Mouse (Mus musculus) stomach, postnatal 0 days (tissue): ENCODE measurements around the gene Map3k15. TPM values are rescaled to one million over a fixed set of nuclear protein-coding genes. Genes with fewer than 3 reads are reported as not detected.
A peak's percentile ranks its signal among the peaks of the same experiment; 100 is the strongest.

Experiments
- ATAC-seq: fragments of 200-750 bp; cut with Nextera tagmentation; 2 replicates; pipeline ENCODE4 v1.8.0; 2017; ENCODE audit not compliant: low FRiP score, low TSS enrichment
- DNase-seq: peaks from one replicate; pipeline ENCODE4 v3.0.0-alpha.2; 2016; ENCODE audit warnings: low spot score
- H3K27ac ChIP-seq: fragments of 300-500 bp; sonication (generic); replicated peaks from 2 replicates; pipeline ENCODE4 v1.5.1; 2014; ENCODE audit warnings: mild to moderate bottlenecking, control low read depth
- H3K27me3 ChIP-seq: fragments of 300-500 bp; sonication (generic); 2 replicates; pipeline ENCODE4 v1.6.1; 2014; ENCODE audit warnings: low read length; ENCODE audit not compliant: control insufficient read depth, insufficient read depth
- H3K36me3 ChIP-seq: fragments of 300-500 bp; sonication (generic); 2 replicates; pipeline ENCODE4 v1.6.1; 2014; ENCODE audit warnings: low read length, mixed read lengths; ENCODE audit not compliant: control insufficient read depth, insufficient read depth
- H3K4me1 ChIP-seq: fragments of 300-500 bp; sonication (generic); replicated peaks from 2 replicates; pipeline ENCODE4 v1.6.1; 2014; ENCODE audit warnings: antibody characterized with exemption; ENCODE audit not compliant: control insufficient read depth, insufficient read depth
- H3K4me2 ChIP-seq: fragments of 300-500 bp; sonication (generic); replicated peaks from 2 replicates; pipeline ENCODE4 v1.6.1; 2014; ENCODE audit warnings: low read depth, mild to moderate bottlenecking, control low read depth, moderate library complexity
- H3K4me3 ChIP-seq: fragments of 300-500 bp; sonication (generic); 2 replicates; pipeline ENCODE4 v1.5.1; 2014; ENCODE audit warnings: low read depth, low read length, control low read depth
- H3K9ac ChIP-seq: fragments of 300-500 bp; sonication (generic); 2 replicates; pipeline ENCODE4 v1.6.1; 2014; ENCODE audit warnings: mild to moderate bottlenecking, low read length, control low read depth, mixed read lengths
- H3K9me3 ChIP-seq: fragments of 300-500 bp; sonication (generic); 2 replicates; pipeline ENCODE4 v1.6.1; 2016; ENCODE audit warnings: low read length; ENCODE audit not compliant: control insufficient read depth
- CTCF ChIP-seq: IDR thresholded peaks from 2 replicates; pipeline ENCODE4 v1.5.1; 2016; ENCODE audit warnings: antibody characterized with exemption, low read depth, mild to moderate bottlenecking, moderate library complexity
- EP300 ChIP-seq: optimal IDR thresholded peaks from 2 replicates; pipeline ENCODE3; 2016; ENCODE audit warnings: antibody characterized with exemption
- WGBS: fragments of 180-500 bp; shearing (Covaris S2); extraction: QIAGEN DNeasy Blood & Tissue Kit; methylation state at CpG from one replicate; pipeline ENCODE4 v1.1.7; 2014; 5-methylcytosine and 5-hydroxymethylcytosine counted together
- polyA plus RNA-seq: library from polyadenylated mRNA; unstranded; fragments of >200 nt; fragmentation: Nextera tagmentation; extraction: Ambion mirVana; gene quantifications from 2 replicates; pipeline ENCODE4 v1.2.1, GENCODE M21; 2015

Gene Map3k15
- 0.12 and 0.17 TPM in 2 replicates for polyA plus RNA-seq

DNA sequence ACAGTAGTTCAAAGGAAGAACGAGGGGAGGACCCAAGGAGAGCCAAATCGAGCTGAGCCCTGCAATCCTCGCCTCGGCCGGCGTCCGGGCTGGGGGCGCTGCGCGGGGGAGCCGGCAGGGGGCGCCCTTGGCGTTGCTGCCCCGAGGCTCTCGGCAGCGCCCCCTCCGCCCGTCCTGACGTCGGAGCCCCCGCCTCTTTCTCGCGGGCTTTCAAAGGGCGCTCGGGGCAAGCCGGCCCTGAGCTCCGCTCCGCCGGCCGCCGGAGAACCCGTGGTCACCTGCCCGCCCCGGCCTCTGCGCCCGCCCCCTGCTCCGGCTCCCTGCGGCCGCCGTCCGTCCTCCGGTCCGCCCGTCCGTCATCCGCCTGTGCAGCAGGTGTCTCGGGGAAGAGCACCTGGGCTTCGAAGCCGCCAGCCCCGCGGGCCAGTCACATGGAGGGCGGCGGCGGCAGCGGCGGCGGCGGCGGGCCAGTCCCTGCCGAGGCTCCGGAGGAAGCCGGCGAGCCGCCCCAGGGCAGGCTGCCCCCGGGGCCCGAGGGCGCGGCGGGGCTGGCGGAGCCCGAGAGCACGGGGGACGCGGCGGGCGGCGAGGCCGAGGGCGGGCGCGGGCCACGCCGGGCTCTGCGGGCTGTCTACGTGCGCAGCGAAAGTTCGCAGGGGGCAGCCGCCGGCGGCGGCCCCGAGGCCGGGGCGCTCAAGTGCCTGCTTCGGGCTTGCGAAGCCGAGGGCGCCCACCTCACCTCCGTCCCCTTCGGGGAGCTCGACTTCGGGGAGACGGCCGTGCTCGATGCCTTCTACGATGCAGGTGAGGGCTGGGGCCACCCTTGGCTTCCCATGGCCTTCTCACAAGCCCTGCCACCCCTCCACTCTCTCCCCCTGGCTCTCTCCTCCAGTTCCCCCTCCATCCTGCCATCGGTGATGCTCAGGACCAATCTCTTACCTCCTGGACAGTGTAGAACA lies at the start of gene Map3k15:
Gene Map3k15 (plus strand): TSS at position 432 of the 959 bp plus-strand sequence.
- ATAC-seq: peak; percentile 90
- DNase-seq: peak; percentile 80
- Histone ChIP-seq H3K27me3 (no peaks in the 10 kb centered on the region), H3K4me1 (no peaks in the 10 kb centered on the region), H3K9ac (peak within 1 kb of the TSS; percentile 27), H3K4me2 (peak within 1 kb of the TSS; percentile 66), H3K9me3 (no peaks in the 10 kb centered on the region), H3K4me3 (peak within 1 kb of the TSS; percentile 41), H3K36me3 (no peaks in the 10 kb centered on the region), H3K27ac (no peak within 1 kb of the TSS)
- TF ChIP-seq EP300 (no peak), CTCF (peak; percentile 74)
- 25% methylated on average over 33 of the region's 108 CpGs for WGBS

GRCm38 (mm10) chrX:159942569-159942968 lies 45.7 kb upstream of the Map3k15 start:
- Histone ChIP-seq H3K27me3 (no peaks in the 10 kb centered on the region), H3K9me3 (no peaks in the 10 kb centered on the region), H3K4me2 (no peak overlapping the region), H3K27ac (no peak overlapping the region), H3K4me3 (no peak overlapping the region), H3K4me1 (no peaks in the 10 kb centered on the region), H3K9ac (no peak overlapping the region), H3K36me3 (no peaks in the 10 kb centered on the region)
- ATAC-seq (no peak), DNase-seq (no peak)
- 89% methylated on average over 2 of the region's 2 CpGs for WGBS
- TF ChIP-seq CTCF (no peak), EP300 (no peak)

- no peak overlapping the region for H3K9ac ChIP-seq
- 100% methylated on average over 1 of the region's 1 CpGs for WGBS
- no peak overlapping the region for H3K4me2 ChIP-seq
- no peaks in the 10 kb centered on the region for H3K9me3 ChIP-seq
- no peaks in the 10 kb centered on the region for H3K36me3 ChIP-seq
- ATAC-seq (no peak), DNase-seq (no peak)
- H3K4me1 ChIP-seq: no peaks in the 10 kb centered on the region
- TF ChIP-seq CTCF: no peak
- TF ChIP-seq EP300: no peak
- no peaks in the 10 kb centered on the region for H3K27me3 ChIP-seq
- H3K27ac ChIP-seq: no peak overlapping the region
- H3K4me3 ChIP-seq: no peak overlapping the region
Observed at GRCm38 (mm10) chrX:159943586-159943985, 44.6 kb upstream of the Map3k15 start.

DNA sequence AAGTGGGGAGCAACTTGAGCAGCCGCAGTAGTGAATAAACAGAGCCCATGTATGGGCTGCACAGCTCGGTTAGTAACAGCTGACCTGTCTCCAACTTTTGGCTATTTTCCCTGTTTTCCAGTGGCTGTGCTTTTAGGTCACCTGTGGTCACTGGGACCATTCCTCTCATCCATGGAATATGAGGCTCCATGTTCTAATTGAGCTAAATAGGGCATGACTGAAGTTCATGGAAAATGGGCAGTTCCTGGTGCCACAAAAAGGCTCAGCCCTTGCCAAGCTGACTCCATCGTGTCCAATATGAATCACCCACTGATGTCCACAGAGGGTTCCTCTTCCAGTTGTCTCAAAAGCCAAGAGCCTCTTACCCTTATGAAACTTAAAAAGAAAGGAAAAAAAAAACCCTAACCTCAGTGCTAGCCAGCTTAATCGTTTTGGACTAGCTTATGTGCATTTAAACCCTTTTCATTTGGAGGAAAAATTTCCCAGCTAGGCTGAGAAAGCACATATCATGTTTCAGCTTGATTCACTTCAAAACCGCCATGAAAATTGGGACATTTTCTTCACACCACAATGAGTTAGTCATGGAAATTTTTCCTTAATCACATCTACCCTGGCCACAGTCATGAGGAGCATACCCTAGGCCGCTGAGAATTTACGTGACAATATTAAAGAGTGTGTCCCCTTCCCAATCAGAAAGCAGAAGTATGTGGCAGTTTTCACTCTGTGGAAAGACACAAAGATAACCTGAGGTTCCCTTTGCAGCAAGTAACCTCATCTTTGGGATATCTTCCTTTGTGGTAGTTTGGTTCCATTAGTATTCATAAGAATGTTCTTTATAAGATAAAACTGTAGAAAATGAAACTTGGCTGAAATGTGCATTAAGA lies 34.4 kb upstream of the Map3k15 start:
- H3K9me3 ChIP-seq: no peaks in the 10 kb centered on the region
- WGBS: 66% methylated on average over 7 of the region's 7 CpGs
- H3K36me3 ChIP-seq: no peaks in the 10 kb centered on the region
- no peak overlapping the region for H3K4me3 ChIP-seq
- no peak overlapping the region for H3K4me2 ChIP-seq
- H3K27me3 ChIP-seq: no peaks in the 10 kb centered on the region
- TF ChIP-seq CTCF: no peak
- TF ChIP-seq EP300: no peak
- H3K4me1 ChIP-seq: no peaks in the 10 kb centered on the region
- DNase-seq: no peak
- H3K27ac ChIP-seq: no peak overlapping the region
- no peak overlapping the region for H3K9ac ChIP-seq
- ATAC-seq: no peak

GRCm38 (mm10) chrX:159954430-159954779 lies 33.8 kb upstream of the Map3k15 start:
- no peak overlapping the region for H3K4me3 ChIP-seq
- no peaks in the 10 kb centered on the region for H3K9me3 ChIP-seq
- H3K4me2 ChIP-seq: no peak overlapping the region
- no peak overlapping the region for H3K27ac ChIP-seq
- H3K9ac ChIP-seq: no peak overlapping the region
- 82% methylated on average over 4 of the region's 4 CpGs for WGBS
- ATAC-seq: no peak
- H3K36me3 ChIP-seq: no peaks in the 10 kb centered on the region
- no peaks in the 10 kb centered on the region for H3K27me3 ChIP-seq
- TF ChIP-seq EP300: no peak
- TF ChIP-seq CTCF: no peak
- no peaks in the 10 kb centered on the region for H3K4me1 ChIP-seq
- DNase-seq: no peak
